ENCODE assay signal across 10 mouse cellular contexts in the genomic region with DNA sequence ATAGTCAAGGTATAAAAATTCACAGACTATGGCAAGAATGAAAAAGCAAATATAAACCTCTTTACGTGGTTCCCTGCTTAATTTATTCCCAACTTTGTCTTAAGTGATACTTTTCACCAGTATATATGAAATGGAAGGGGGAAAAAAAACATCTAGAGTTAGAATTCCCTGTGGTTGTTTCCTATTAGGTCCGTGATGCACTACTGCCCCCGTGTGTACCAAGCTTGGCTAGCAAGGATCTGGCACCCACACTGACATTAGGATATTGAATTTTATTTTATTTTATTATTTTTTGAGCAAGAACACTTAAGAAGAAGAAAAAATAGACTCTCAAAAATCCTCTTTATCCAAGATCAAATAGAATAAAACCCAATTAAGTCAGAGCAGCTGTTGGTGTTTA.
DNase-seq lines count a peak whose midpoint lies in the region; ATAC-seq and TF ChIP-seq lines count a peak whose summit lies in the region.
"Had no signal": no experiment of that assay in that cellular context is flagged by ENCODE, and none has a peak within 500 bp of the region (broad histone marks: within the 10 kb centered on the region; RNA-seq: fewer than 3 reads in every experiment).

No protein-coding gene starts in this region.

- TF ChIP-seq EP300 in heart, postnatal 0 days (IDR thresholded peaks at IDR 0.05; ENCODE audit: low read depth): no peak

- H3K4me2 ChIP-seq in heart, postnatal 0 days (ENCODE audit: low read depth, low read length): no peak overlapping the region
- no peak overlapping the region for H3K4me2 ChIP-seq in limb, embryonic 14.5 days (replicated peaks; ENCODE audit: low read depth, low read length, severe bottlenecking)

- WGBS in heart, postnatal 0 days: 40% methylated on average over 3 of the region's 3 CpGs
- 41% methylated on average over 3 of the region's 3 CpGs for WGBS in limb, embryonic 14.5 days

- no peaks in the 10 kb centered on the region for H3K36me3 ChIP-seq in heart, postnatal 0 days (replicated peaks; ENCODE audit: control insufficient read depth, insufficient read depth, low read length)
- no peaks in the 10 kb centered on the region for H3K36me3 ChIP-seq in limb, embryonic 14.5 days (ENCODE audit: control insufficient read depth, insufficient read depth, low read length)

- peak; percentile 11 for DNase-seq in heart, postnatal 0 days (ENCODE audit: low spot score)
- DNase-seq in heart, adult 9 months (ENCODE audit: low spot score in 2 of 2): no peak
- peak; percentile 51 for DNase-seq in testis, postnatal 10 days (ENCODE audit: low spot score)
- DNase-seq in testis, postnatal 14 days (ENCODE audit: low spot score): no peak
- DNase-seq in forelimb bud, embryonic 11.5 days (ENCODE audit: low read depth, low spot score): peak; percentile 26
- DNase-seq in limb, embryonic 14.5 days (ENCODE audit: low spot score): peak; percentile 42
- DNase-seq in urinary bladder, postnatal 36 days (ENCODE audit: low spot score in 2 of 2): no peak
- no peak for DNase-seq in gastrocnemius, postnatal 25 days

- H3K4me1 ChIP-seq in heart, postnatal 0 days (ENCODE audit: control insufficient read depth, insufficient read depth): no peaks in the 10 kb centered on the region
- no peaks in the 10 kb centered on the region for H3K4me1 ChIP-seq in limb, embryonic 14.5 days (ENCODE audit: control insufficient read depth, insufficient read depth, low read length)

- H3K9ac ChIP-seq in heart, postnatal 0 days (replicated peaks; ENCODE audit: low read depth, low read length): no peak overlapping the region
- no peak overlapping the region for H3K9ac ChIP-seq in limb, embryonic 14.5 days (ENCODE audit: low read depth, low read length, severe bottlenecking)
- H3K9ac ChIP-seq: liver, embryonic 14.5 days had no signal

- no peak overlapping the region for H3K27ac ChIP-seq in heart, postnatal 0 days (ENCODE audit: low read depth)
- H3K27ac ChIP-seq in limb, embryonic 14.5 days (replicated peaks; ENCODE audit: low read depth, low read length): no peak overlapping the region
- H3K27ac ChIP-seq: liver, embryonic 14.5 days had no signal

- no peak overlapping the region for H3K4me3 ChIP-seq in heart, postnatal 0 days (ENCODE audit: low read depth, low read length)
- no peak overlapping the region for H3K4me3 ChIP-seq in limb, embryonic 14.5 days (replicated peaks; ENCODE audit: low read length)

- no peak for TF ChIP-seq POLR2A in limb, embryonic 14.5 days (IDR thresholded peaks at IDR 0.05; ENCODE audit: borderline replicate concordance, extremely low read depth, insufficient read depth, insufficient read length)

- ATAC-seq in heart, postnatal 0 days (ENCODE audit: insufficient read depth, low read depth): no peak
- no peak for ATAC-seq in limb, embryonic 14.5 days (ENCODE audit: low FRiP score, low read depth)
- ATAC-seq: Patski had no signal

- 0 out of 2 replicates have a peak, but pooled peaks cover 5% of the 10 kb centered on the region for H3K9me3 ChIP-seq in heart, postnatal 0 days (replicated peaks; ENCODE audit: control insufficient read depth, low read length)
- H3K9me3 ChIP-seq in limb, embryonic 14.5 days (ENCODE audit: control insufficient read depth, low read length): no peaks in the 10 kb centered on the region

- peak; percentile 61 for TF ChIP-seq CTCF in heart, postnatal 0 days (IDR thresholded peaks at IDR 0.05; ENCODE audit: low read depth)

- no peaks in the 10 kb centered on the region for H3K27me3 ChIP-seq in heart, postnatal 0 days (ENCODE audit: control insufficient read depth, insufficient read depth, low read length)
- no peaks in the 10 kb centered on the region for H3K27me3 ChIP-seq in limb, embryonic 14.5 days (ENCODE audit: control insufficient read depth, insufficient read depth, low read length)
- H3K27me3 ChIP-seq: Patski had no signal

Comparison
In these comparisons a context has a peak if more than half of its experiments do, and no peak if none do; other contexts are left out.
1. DNase-seq: peak in heart, postnatal 0 days (single experiment), testis, postnatal 10 days (single experiment), forelimb bud, embryonic 11.5 days (single experiment) and limb, embryonic 14.5 days (single experiment); none in heart, adult 9 months (0 of 2), testis, postnatal 14 days (single experiment), urinary bladder, postnatal 36 days (0 of 2) and gastrocnemius, postnatal 25 days (single experiment).